Mouse (Mus musculus): Measurements from ENCODE around the gene Gm21095. TPM values are rescaled to one million over a fixed set of nuclear protein-coding genes. Genes with fewer than 3 reads are reported as not detected.
"Not testable (repeated sequence)": the region's sequence is repeated elsewhere in the genome, so short reads cannot be mapped to it uniquely, and the experiment has no call there.

The Gm21095 gene
- total RNA-seq (2021), result not detected

DNA sequence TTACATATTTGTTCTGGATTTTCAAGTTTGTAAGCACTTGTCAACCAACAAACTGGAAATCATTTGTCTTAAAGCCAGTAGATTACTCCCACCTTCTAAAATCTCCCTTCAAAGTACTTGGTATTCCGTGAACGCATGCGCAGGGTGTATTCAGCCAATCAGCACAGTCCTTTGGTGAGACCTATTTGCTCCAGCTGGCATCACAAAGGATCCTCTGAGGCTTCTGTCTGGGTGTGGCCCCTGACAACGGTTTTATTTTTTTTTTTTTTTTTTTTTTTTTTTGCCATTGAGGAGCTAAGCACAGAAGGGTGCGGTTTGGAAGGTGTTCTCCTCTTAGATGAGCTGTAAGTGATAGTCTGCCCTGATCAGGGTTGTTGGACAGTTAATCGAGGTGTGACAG is at the start of gene Gm21095:
TSS of gene Gm21095 (plus strand) at position 301 of the 400 bp plus-strand sequence.
- intact Hi-C loops (cut with DNase I); DNase-seq (ENCODE audit: extremely low spot score in 1 of 2, low spot score in 2 of 2): not testable (repeated sequence)
